ENCODE assay signal across 9 mouse cellular contexts in genomic region chr11:115902831-115903230, GRCm38 (mm10). TPM values are rescaled to one million over a fixed set of nuclear protein-coding genes. Genes with fewer than 3 reads are reported as not detected.
A peak's percentile ranks its signal among the peaks of the same experiment; 100 is the strongest.
DNase-seq lines count a peak whose midpoint lies in the region; ATAC-seq lines count a peak whose summit lies in the region.
"Had no signal": no experiment of that assay in that cellular context is flagged by ENCODE, and none has a peak within 500 bp of the region (broad histone marks: within the 10 kb centered on the region; RNA-seq: fewer than 3 reads in every experiment).

No protein-coding gene starts in this region.

- peaks cover 75% of the 10 kb centered on the region for H3K4me1 ChIP-seq in embryonic facial prominence, embryonic 10.5 days
- peaks cover 79% of the 10 kb centered on the region for H3K4me1 ChIP-seq in kidney, embryonic 16.5 days (ENCODE audit: insufficient read depth, low read length)

- ATAC-seq in kidney, embryonic 16.5 days (ENCODE audit: low FRiP score, low TSS enrichment), result no peak
- ATAC-seq: Patski had no signal

- peak overlapping the region; percentile 53 for H3K27ac ChIP-seq in embryonic facial prominence, embryonic 10.5 days (replicated peaks)
- H3K27ac ChIP-seq in kidney, embryonic 16.5 days (ENCODE audit: low read length), result peak overlapping the region; percentile 13; the same call in 1 of the 2 replicates

- no peak overlapping the region for H3K9ac ChIP-seq in kidney, embryonic 16.5 days (replicated peaks; ENCODE audit: low read length)

- H3K36me3 ChIP-seq in embryonic facial prominence, embryonic 10.5 days (replicated peaks), result peaks cover 18% of the 10 kb centered on the region; the same call in 1 of the 2 replicates
- no peaks in the 10 kb centered on the region for H3K36me3 ChIP-seq in kidney, embryonic 16.5 days (ENCODE audit: insufficient read depth, low read length)

- H3K4me3 ChIP-seq in embryonic facial prominence, embryonic 10.5 days, result no peak overlapping the region
- no peak overlapping the region for H3K4me3 ChIP-seq in kidney, embryonic 16.5 days (ENCODE audit: low read length)

- no peak overlapping the region for H3K4me2 ChIP-seq in kidney, embryonic 16.5 days (replicated peaks; ENCODE audit: low read depth, low read length)

- H3K9me3 ChIP-seq in embryonic facial prominence, embryonic 10.5 days, result no peaks in the 10 kb centered on the region
- no peaks in the 10 kb centered on the region for H3K9me3 ChIP-seq in kidney, embryonic 16.5 days (ENCODE audit: low read length)

- 89% methylated on average over 1 of the region's 1 CpGs for WGBS in embryonic facial prominence, embryonic 10.5 days
- WGBS in kidney, embryonic 16.5 days, result 71% methylated on average over 1 of the region's 1 CpGs

- DNase-seq in kidney, adult 18-20 months, result peak; percentile 31
- DNase-seq in kidney, adult 11 months, result no peak
- DNase-seq in embryonic facial prominence, embryonic 10.5 days (ENCODE audit: low spot score), result no peak
- peak; percentile 84 for DNase-seq in lung, postnatal 4 days
- DNase-seq in embryo, embryonic 10.5 days (ENCODE audit: low spot score), result no peak
- DNase-seq in layer of hippocampus, adult 9-10 months (ENCODE audit: low spot score), result no peak
- no peak for DNase-seq in thymus, adult 18-20 months

- H3K27me3 ChIP-seq in embryonic facial prominence, embryonic 10.5 days (replicated peaks; ENCODE audit: low read depth, poor library complexity, severe bottlenecking), result no peaks in the 10 kb centered on the region
- H3K27me3 ChIP-seq in kidney, embryonic 16.5 days (ENCODE audit: insufficient read depth, low read length), result no peaks in the 10 kb centered on the region
- H3K27me3 ChIP-seq: Patski had no signal

RNA-seq across cellular contexts. Expression of gene Smim5, which starts 3.1 kb away (rescaled TPM):
- polyA plus RNA-seq in embryonic facial prominence, embryonic 10.5 days (2016; fragmentation: Nextera tagmentation; extraction: Ambion mirVana), result 1.5 and 1.8 TPM in 2 replicates
- 4.7 and 5.0 TPM in 2 replicates for polyA plus RNA-seq in kidney, embryonic 16.5 days (2015; fragmentation: Nextera tagmentation; extraction: Ambion mirVana)

RNA-seq across cellular contexts. Expression of gene Smim6, which starts 9.0 kb away (rescaled TPM):
- polyA plus RNA-seq in embryonic facial prominence, embryonic 10.5 days (2016; fragmentation: Nextera tagmentation; extraction: Ambion mirVana), result 1.1 and 1.6 TPM in 2 replicates
- polyA plus RNA-seq in kidney, embryonic 16.5 days (2015; fragmentation: Nextera tagmentation; extraction: Ambion mirVana), result 11.8 and 12.8 TPM in 2 replicates

RNA-seq across cellular contexts. Expression of gene Sap30bp, which starts 30.3 kb away (rescaled TPM):
- 48.4 and 50.8 TPM in 2 replicates for polyA plus RNA-seq in embryonic facial prominence, embryonic 10.5 days (2016; fragmentation: Nextera tagmentation; extraction: Ambion mirVana)
- 35.9 and 38.9 TPM in 2 replicates for polyA plus RNA-seq in kidney, embryonic 16.5 days (2015; fragmentation: Nextera tagmentation; extraction: Ambion mirVana)

RNA-seq across cellular contexts. Expression of gene Recql5, which starts 30.4 kb away (rescaled TPM):
- 27.9 and 30.7 TPM in 2 replicates for polyA plus RNA-seq in embryonic facial prominence, embryonic 10.5 days (2016; fragmentation: Nextera tagmentation; extraction: Ambion mirVana)
- 25.3 and 26.9 TPM in 2 replicates for polyA plus RNA-seq in kidney, embryonic 16.5 days (2015; fragmentation: Nextera tagmentation; extraction: Ambion mirVana)

RNA-seq across cellular contexts. Expression of gene Myo15b, which starts 44.6 kb away (rescaled TPM):
- 0.07 and 0.16 TPM in 2 replicates for polyA plus RNA-seq in embryonic facial prominence, embryonic 10.5 days (2016; fragmentation: Nextera tagmentation; extraction: Ambion mirVana)
- 12.6 and 14.2 TPM in 2 replicates for polyA plus RNA-seq in kidney, embryonic 16.5 days (2015; fragmentation: Nextera tagmentation; extraction: Ambion mirVana)

Comparison
In these comparisons a context has a peak if more than half of its experiments do, and no peak if none do; other contexts are left out.
1. DNase-seq: peak in kidney, adult 18-20 months (single experiment) and lung, postnatal 4 days (2 of 2); none in kidney, adult 11 months (single experiment), embryonic facial prominence, embryonic 10.5 days (single experiment), embryo, embryonic 10.5 days (single experiment), layer of hippocampus, adult 9-10 months (single experiment) and thymus, adult 18-20 months (0 of 2).